Mouse (Mus musculus) ES-E14 (cell line): ENCODE results near the gene Sema4f.

Experiments
- MAFK ChIP-seq: IDR thresholded peaks from 2 replicates; pipeline ENCODE4 v1.6.1; 2014; ENCODE audit warnings: mild to moderate bottlenecking, low read depth, low read length, inconsistent platforms; ENCODE audit not compliant: insufficient read depth
- ZC3H11A ChIP-seq: IDR thresholded peaks from 2 replicates; pipeline ENCODE4 v1.6.1; 2012; ENCODE audit warnings: low read depth, mild to moderate bottlenecking, inconsistent platforms, low read length, borderline replicate concordance

GRCm38 (mm10) chr6:82927617-82928016, 12.0 kb downstream of the Sema4f start:
- no peak for TF ChIP-seq ZC3H11A
- no peak for TF ChIP-seq MAFK
